Mouse (Mus musculus) brain, embryonic 14.5 days (tissue): ENCODE measurements around the gene Ctsk.

Source experiments
- CTCF ChIP-seq: fragments of 200-500 bp; IDR thresholded peaks from 2 replicates; pipeline ENCODE4 v1.5.1; 2012; ENCODE audit warnings: inconsistent platforms, mild to moderate bottlenecking, moderate library complexity, borderline replicate concordance; ENCODE audit not compliant: insufficient read depth, insufficient read length; ENCODE audit errors: extremely low read depth
- POLR2A ChIP-seq: fragments of 200-500 bp; IDR thresholded peaks from 2 replicates; pipeline ENCODE4 v1.6.1; 2012; ENCODE audit warnings: mild to moderate bottlenecking, inconsistent platforms, borderline replicate concordance; ENCODE audit not compliant: poor library complexity, insufficient read depth, insufficient read length, severe bottlenecking; ENCODE audit errors: extremely low read depth

DNA sequence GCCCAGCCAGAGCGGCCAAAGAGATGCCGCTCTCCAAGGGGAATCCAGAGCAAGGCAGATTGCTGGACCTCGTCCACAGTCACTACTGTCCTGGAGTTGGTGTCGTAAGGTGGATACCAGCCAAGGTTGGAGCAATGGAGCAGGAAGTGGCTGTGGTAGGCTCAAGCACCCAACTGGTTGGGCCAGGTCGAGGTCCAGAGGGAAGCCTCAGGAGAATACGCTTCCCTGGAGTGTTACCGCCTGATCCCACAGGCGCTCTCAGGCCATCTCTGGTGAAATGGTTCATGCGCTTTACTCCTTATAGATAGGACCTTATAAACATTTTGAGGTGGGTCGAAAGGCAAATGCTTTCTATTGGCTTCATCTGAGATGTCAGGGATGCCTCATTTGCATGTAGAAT lies 39.9 kb downstream of the Ctsk start:
- TF ChIP-seq POLR2A (no peak), CTCF (no peak)
